Mouse (Mus musculus) heart, postnatal 0 days (tissue): ENCODE data around the gene Ripor3. TPM values are rescaled to one million over a fixed set of nuclear protein-coding genes. Genes with fewer than 3 reads are reported as not detected.
A peak's percentile ranks its signal among the peaks of the same experiment; 100 is the strongest.

ENCODE experiments used
- ATAC-seq: fragments of 200-750 bp; cut with Nextera tagmentation; 2 replicates; pipeline ENCODE4 v1.8.0; 2017; ENCODE audit warnings: low read depth, moderate number of reproducible peaks, moderate library complexity; ENCODE audit not compliant: insufficient read depth
- DNase-seq: peaks from one replicate; pipeline ENCODE4 v3.0.0-alpha.2; 2016; ENCODE audit warnings: low spot score
- H3K27ac ChIP-seq: fragments of 300-500 bp; sonication (generic); 2 replicates; pipeline ENCODE4 v1.5.1; 2014; ENCODE audit warnings: low read depth, mild to moderate bottlenecking
- H3K27me3 ChIP-seq: fragments of 300-500 bp; sonication (generic); 2 replicates; pipeline ENCODE4 v1.6.1; 2014; ENCODE audit warnings: low read length, mixed read lengths; ENCODE audit not compliant: control insufficient read depth, insufficient read depth
- H3K36me3 ChIP-seq: fragments of 300-500 bp; sonication (generic); replicated peaks from 2 replicates; pipeline ENCODE4 v1.6.1; 2014; ENCODE audit warnings: low read length, mixed read lengths; ENCODE audit not compliant: control insufficient read depth, insufficient read depth
- H3K4me1 ChIP-seq: fragments of 300-500 bp; sonication (generic); 2 replicates; pipeline ENCODE4 v1.6.1; 2014; ENCODE audit warnings: antibody characterized with exemption; ENCODE audit not compliant: control insufficient read depth, insufficient read depth
- H3K4me2 ChIP-seq: fragments of 300-500 bp; sonication (generic); 2 replicates; pipeline ENCODE4 v1.6.1; 2014; ENCODE audit warnings: low read depth, mild to moderate bottlenecking, low read length, moderate library complexity
- H3K4me3 ChIP-seq: fragments of 300-500 bp; sonication (generic); 2 replicates; pipeline ENCODE4 v1.5.1; 2014; ENCODE audit warnings: low read depth, low read length
- H3K9ac ChIP-seq: fragments of 300-500 bp; sonication (generic); replicated peaks from 2 replicates; pipeline ENCODE4 v1.6.1; 2014; ENCODE audit warnings: low read depth, low read length, mixed read lengths
- H3K9me3 ChIP-seq: fragments of 300-500 bp; sonication (generic); replicated peaks from 2 replicates; pipeline ENCODE4 v1.6.1; 2016; ENCODE audit warnings: low read length; ENCODE audit not compliant: control insufficient read depth
- CTCF ChIP-seq: IDR thresholded peaks from 2 replicates; pipeline ENCODE4 v1.5.1; 2016; ENCODE audit warnings: antibody characterized with exemption, control low read depth, low read depth
- EP300 ChIP-seq: IDR thresholded peaks from 2 replicates; pipeline ENCODE4 v1.6.1; 2016; ENCODE audit warnings: antibody characterized with exemption, low read depth
- WGBS: fragments of 180-500 bp; shearing (Covaris S2); extraction: QIAGEN DNeasy Blood & Tissue Kit; methylation state at CpG from one replicate; pipeline ENCODE4 v1.1.7; 2014; 5-methylcytosine and 5-hydroxymethylcytosine counted together
- polyA plus RNA-seq: library from polyadenylated mRNA; unstranded; fragments of >200 nt; fragmentation: Nextera tagmentation; extraction: Ambion mirVana; gene quantifications from 2 replicates; pipeline ENCODE4 v1.2.1, GENCODE M21; 2015
- total RNA-seq: library from RNA; depleted of rRNA; stranded (reverse); fragments of >200 nt; gene quantifications from 2 replicates; pipeline ENCODE4 v1.2.3, GENCODE M21; 2014; ENCODE audit warnings: low replicate concordance

Ripor3 gene
- total and polyA plus RNA-seq, 2 experiments from 2014 or later: 0.29 to 1.9 TPM

DNA sequence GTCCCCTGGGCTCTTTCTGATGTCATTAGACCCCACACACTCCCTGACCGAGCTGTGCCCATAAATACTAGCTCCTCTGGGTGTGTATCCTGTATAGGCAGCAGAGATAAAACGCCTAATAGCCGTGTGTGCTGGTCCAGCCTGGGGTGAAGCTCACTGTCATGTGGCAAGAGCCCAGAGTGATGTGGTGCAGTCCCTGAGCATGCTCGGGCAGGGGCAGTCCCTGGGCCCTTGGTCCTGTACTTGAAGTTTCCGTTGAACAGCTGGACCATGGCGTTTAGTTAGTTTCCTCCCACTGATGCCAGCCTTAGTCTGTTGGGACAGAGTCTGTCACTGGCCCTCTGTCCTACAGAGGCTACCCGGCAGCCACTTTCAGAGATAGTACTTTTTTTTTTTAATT lies 55.5 kb downstream of the Ripor3 start:
- TF ChIP-seq EP300: no peak
- TF ChIP-seq CTCF: no peak
- no peak overlapping the region for H3K9ac ChIP-seq

DNA sequence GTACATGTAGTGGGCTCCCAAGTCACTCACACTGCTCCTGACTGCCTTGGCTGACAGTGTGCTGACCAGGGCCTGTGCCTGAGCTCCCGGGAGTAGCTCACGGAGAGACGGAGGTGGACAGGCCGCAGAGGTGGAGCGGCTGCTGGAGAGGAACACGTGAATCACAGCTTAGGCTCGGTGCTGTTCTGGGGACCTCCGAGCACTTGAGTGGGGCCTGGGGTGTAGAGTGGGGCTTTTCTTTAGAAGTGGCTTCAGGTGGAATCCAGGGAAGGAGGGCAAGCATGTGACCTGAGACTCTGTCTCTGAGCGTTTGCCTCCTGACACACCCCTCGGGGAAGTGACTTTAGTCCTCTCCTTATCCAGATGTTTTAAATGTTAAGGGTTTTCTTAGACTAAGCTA lies 56.6 kb downstream of the Ripor3 start:
- no peaks in the 10 kb centered on the region for H3K9me3 ChIP-seq
- no peak overlapping the region for H3K27ac ChIP-seq
- TF ChIP-seq CTCF (no peak), EP300 (no peak)
- no peak overlapping the region for H3K9ac ChIP-seq
- no peak overlapping the region for H3K4me3 ChIP-seq
- no peaks in the 10 kb centered on the region for H3K36me3 ChIP-seq
- 79% methylated on average over 10 of the region's 10 CpGs for WGBS
- no peak for ATAC-seq
- no peak overlapping the region for H3K4me2 ChIP-seq
- H3K4me1 ChIP-seq: peaks cover 22% of the 10 kb centered on the region
- no peak for DNase-seq
- no peaks in the 10 kb centered on the region for H3K27me3 ChIP-seq

More for the DNA sequence above, 55.5 kb downstream of the Ripor3 start:
- no peaks in the 10 kb centered on the region for H3K27me3 ChIP-seq
- no peak overlapping the region for H3K27ac ChIP-seq
- no peak for DNase-seq
- H3K4me1 ChIP-seq: peaks cover 26% of the 10 kb centered on the region
- ATAC-seq: no peak
- H3K4me3 ChIP-seq: no peak overlapping the region
- no peaks in the 10 kb centered on the region for H3K36me3 ChIP-seq
- no peaks in the 10 kb centered on the region for H3K9me3 ChIP-seq
- 71% methylated on average over 7 of the region's 7 CpGs for WGBS
- no peak overlapping the region for H3K4me2 ChIP-seq

DNA sequence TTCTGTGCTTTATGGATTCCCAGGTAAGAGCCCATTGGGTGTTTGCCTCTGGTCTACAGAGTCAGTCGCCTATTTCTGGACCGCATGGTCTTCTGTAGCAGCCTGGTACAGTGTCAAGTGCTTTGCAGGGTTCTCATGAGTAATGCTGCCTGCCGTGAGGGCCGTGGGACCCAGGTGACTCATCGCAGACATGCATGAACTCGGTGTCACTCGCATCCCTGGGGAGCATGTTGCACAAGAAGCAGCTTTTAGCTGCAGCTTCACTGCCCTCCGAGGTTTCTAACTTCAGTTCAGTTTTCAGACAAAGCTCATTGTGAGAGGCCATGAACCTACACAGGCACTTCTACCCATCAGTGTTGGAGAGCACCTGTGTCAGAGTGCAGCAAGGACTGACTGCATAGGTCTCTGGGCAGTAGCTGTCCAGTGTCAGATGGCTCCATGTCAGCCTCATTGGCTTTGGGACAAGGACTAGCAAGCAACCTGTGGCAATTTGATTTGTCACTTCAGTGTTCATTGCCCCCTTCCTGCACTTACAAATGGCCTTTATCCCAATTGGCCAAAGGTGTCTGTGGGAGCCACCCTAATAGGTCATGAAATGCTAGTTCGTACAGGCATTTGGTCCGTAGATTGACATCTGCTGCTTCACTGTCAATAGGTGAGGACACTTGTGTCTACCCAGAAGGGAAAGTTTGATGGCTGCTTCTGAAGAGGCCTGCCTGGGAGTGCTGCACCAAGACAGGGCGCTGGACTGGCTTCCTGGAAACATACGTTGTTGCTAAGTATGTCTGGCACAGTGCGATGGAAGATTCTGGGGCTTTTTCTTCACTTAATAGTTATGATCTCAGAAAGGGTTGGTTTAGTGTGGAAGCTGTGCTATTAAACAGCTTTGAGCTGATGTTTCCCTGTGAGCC lies 58.9 kb downstream of the Ripor3 start:
- H3K9me3 ChIP-seq: no peaks in the 10 kb centered on the region
- no peaks in the 10 kb centered on the region for H3K27me3 ChIP-seq
- H3K36me3 ChIP-seq: no peaks in the 10 kb centered on the region
- H3K9ac ChIP-seq: no peak overlapping the region
- TF ChIP-seq EP300: no peak
- TF ChIP-seq CTCF: no peak
- no peak for ATAC-seq
- 66% methylated on average over 13 of the region's 13 CpGs for WGBS
- peaks cover 24% of the 10 kb centered on the region for H3K4me1 ChIP-seq
- no peak overlapping the region for H3K27ac ChIP-seq
- no peak for DNase-seq
- no peak overlapping the region for H3K4me3 ChIP-seq
- H3K4me2 ChIP-seq: no peak overlapping the region

DNA sequence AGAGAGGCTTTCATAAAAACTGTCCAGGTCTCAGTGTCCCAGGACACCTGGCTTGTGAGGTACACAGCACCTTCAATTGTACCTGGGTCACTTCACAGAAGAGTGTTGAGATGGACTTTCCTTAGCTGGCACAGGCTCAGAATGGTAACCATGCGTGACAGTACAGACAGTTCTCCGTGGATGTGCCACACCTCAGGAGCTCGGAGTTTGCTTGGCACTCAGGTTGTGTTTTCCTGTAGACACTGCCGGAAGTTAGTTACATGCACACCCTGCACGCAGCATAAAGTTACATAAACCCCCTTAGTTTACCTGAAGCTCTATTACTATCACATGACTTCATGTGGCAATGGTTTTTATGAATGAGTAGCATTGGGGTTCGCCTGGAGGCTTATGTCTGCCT lies 59.7 kb downstream of the Ripor3 start:
- Histone ChIP-seq H3K27me3 (no peaks in the 10 kb centered on the region), H3K4me1 (peaks cover 24% of the 10 kb centered on the region)

DNA sequence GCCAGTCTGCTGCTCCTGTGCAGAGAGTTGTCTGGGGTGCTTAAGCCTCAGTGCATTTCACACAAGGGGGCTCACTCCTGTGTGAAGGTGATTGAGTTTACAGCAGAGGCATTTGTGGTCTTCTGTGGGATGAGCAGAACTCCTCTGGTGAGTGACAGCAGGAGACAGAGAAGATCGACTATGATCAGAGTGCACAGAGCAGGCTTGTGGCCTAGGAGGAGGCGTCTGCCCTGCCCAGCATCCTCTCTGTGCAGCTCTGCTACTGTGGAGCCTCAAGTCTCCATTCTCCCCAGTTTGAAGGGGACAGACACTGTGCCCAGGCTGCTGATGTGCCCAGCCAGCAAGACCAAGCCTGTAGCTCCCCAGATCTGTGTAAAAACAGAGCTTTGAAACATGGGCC lies 60.6 kb downstream of the Ripor3 start:
- Histone ChIP-seq H3K4me1 (peaks cover 27% of the 10 kb centered on the region), H3K36me3 (no peaks in the 10 kb centered on the region), H3K27ac (peak overlapping the region; percentile 52), H3K27me3 (no peaks in the 10 kb centered on the region), H3K4me3 (no peak overlapping the region), H3K9ac (no peak overlapping the region), H3K9me3 (no peaks in the 10 kb centered on the region), H3K4me2 (no peak overlapping the region)
- TF ChIP-seq EP300 (no peak), CTCF (no peak)
- WGBS: 76% methylated on average over 2 of the region's 2 CpGs
- DNase-seq (no peak), ATAC-seq (no peak)

More for the DNA sequence above, 59.7 kb downstream of the Ripor3 start:
- TF ChIP-seq CTCF: no peak
- no peak for TF ChIP-seq EP300
- Histone ChIP-seq H3K9ac (no peak overlapping the region), H3K4me2 (no peak overlapping the region), H3K27ac (no peak overlapping the region), H3K9me3 (no peaks in the 10 kb centered on the region), H3K36me3 (no peaks in the 10 kb centered on the region), H3K4me3 (no peak overlapping the region)
- DNase-seq (no peak), ATAC-seq (no peak)
- 81% methylated on average over 6 of the region's 6 CpGs for WGBS

DNA sequence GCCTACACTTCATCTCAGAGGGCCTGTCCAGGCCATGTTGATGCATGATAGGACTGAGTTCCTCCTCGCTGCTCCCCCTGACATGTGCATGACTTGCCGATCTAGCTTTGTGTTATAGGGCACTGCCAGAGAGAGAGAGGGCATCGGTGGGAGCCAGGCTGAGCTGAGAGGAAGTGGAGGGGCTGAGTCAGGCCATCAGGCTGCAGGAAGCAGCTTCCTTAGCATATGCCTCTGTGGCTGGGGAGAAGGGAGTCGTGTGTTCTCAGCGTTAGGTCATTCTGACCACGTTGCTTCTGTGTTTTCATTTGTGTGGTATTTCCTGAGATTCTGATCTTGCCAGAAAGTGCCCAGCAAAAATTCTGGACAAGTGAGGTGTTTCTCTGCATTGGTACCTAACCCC lies 61.2 kb downstream of the Ripor3 start:
- Histone ChIP-seq H3K4me3 (no peak overlapping the region), H3K9me3 (no peaks in the 10 kb centered on the region), H3K27me3 (no peaks in the 10 kb centered on the region), H3K4me1 (peaks cover 27% of the 10 kb centered on the region), H3K27ac (peak overlapping the region; percentile 52), H3K36me3 (no peaks in the 10 kb centered on the region), H3K9ac (no peak overlapping the region), H3K4me2 (no peak overlapping the region)
- TF ChIP-seq EP300 (no peak), CTCF (no peak)
- ATAC-seq (0 out of 2 replicates have a peak, but pooled peaks have one; percentile 29), DNase-seq (no peak)
- 43% methylated on average over 6 of the region's 6 CpGs for WGBS
